Mouse (Mus musculus): ENCODE data around the gene Slc7a15. TPM values are rescaled to one million over a fixed set of nuclear protein-coding genes. Genes with fewer than 3 reads are reported as not detected.
"Not testable (repeated sequence)": the region's sequence is repeated elsewhere in the genome, so short reads cannot be mapped to it uniquely, and the experiment has no call there.

Gene Slc7a15
- polyA plus RNA-seq (2014; fragmentation: Nextera tagmentation; extraction: Ambion mirVana), result not detected in 2 replicates

GRCm38 (mm10) chr12:8598966-8599365 is at the start of gene Slc7a15:
Gene Slc7a15 (minus strand): TSS chr12:8599066.
- not testable (repeated sequence) for H3K9me3 ChIP-seq (ENCODE audit: control insufficient read depth, low read length); H3K36me3 ChIP-seq (ENCODE audit: control insufficient read depth, insufficient read depth, low read length); DNase-seq (ENCODE audit: low spot score); H3K27me3 ChIP-seq (ENCODE audit: control insufficient read depth, insufficient read depth, low read length); H3K9ac ChIP-seq (ENCODE audit: low read depth, low read length); H3K4me3 ChIP-seq (ENCODE audit: low read depth, low read length); ATAC-seq (ENCODE audit: low FRiP score); H3K27ac ChIP-seq (ENCODE audit: low read depth, low read length); H3K4me1 ChIP-seq (replicated peaks; ENCODE audit: control insufficient read depth, insufficient read depth, low read length); H3K4me2 ChIP-seq (replicated peaks; ENCODE audit: low read depth, low read length)
- 89% methylated on average over 7 of the region's 7 CpGs for whole genome bisulfite sequencing

GRCm38 (mm10) chr12:8648211-8648610 is 49.3 kb upstream of the Slc7a15 start:
- not testable (repeated sequence) for ATAC-seq (ENCODE audit: low FRiP score); H3K27me3 ChIP-seq (ENCODE audit: control insufficient read depth, insufficient read depth, low read length); H3K27ac ChIP-seq (ENCODE audit: low read depth, low read length); H3K4me1 ChIP-seq (replicated peaks; ENCODE audit: control insufficient read depth, insufficient read depth, low read length); H3K9me3 ChIP-seq (ENCODE audit: control insufficient read depth, low read length); H3K9ac ChIP-seq (ENCODE audit: low read depth, low read length); H3K36me3 ChIP-seq (ENCODE audit: control insufficient read depth, insufficient read depth, low read length); H3K4me2 ChIP-seq (replicated peaks; ENCODE audit: low read depth, low read length); H3K4me3 ChIP-seq (ENCODE audit: low read depth, low read length); DNase-seq (ENCODE audit: low spot score)
- 72% methylated on average over 8 of the region's 8 CpGs for WGBS

DNA sequence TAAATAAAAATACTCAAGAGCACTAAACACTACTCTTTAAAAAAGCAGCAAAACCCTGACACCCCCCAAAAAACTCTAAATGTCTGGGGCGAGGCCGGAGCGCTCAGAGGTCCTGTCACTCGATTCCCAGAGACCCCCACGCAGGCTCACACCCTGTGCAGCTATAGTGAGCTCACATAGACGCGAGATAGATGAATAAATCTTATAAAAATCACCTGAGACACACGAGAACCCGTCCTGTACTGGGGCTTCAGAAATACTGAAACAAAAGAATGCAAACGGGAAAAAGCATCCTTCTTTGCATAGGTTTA is 42.5 kb upstream of the Slc7a15 start:
- peak overlapping the region; percentile 81 for H3K4me3 ChIP-seq (ENCODE audit: low read depth, low read length)
- peak; percentile 54 for DNase-seq (ENCODE audit: low spot score)
- no peaks in the 10 kb centered on the region for H3K9me3 ChIP-seq (ENCODE audit: control insufficient read depth, low read length)
- peak overlapping the region; percentile 46 for H3K4me2 ChIP-seq (replicated peaks; ENCODE audit: low read depth, low read length)
- peak overlapping the region; percentile 95 for H3K9ac ChIP-seq (ENCODE audit: low read depth, low read length)
- WGBS, result 6% methylated on average over 10 of the region's 10 CpGs
- H3K27ac ChIP-seq (ENCODE audit: low read depth, low read length), result 0 out of 2 replicates have a peak overlapping the region, but pooled peaks have one; percentile 86
- H3K4me1 ChIP-seq (replicated peaks; ENCODE audit: control insufficient read depth, insufficient read depth, low read length), result no peaks in the 10 kb centered on the region
- no peaks in the 10 kb centered on the region for H3K27me3 ChIP-seq (ENCODE audit: control insufficient read depth, insufficient read depth, low read length)
- peak; percentile 76 for ATAC-seq (ENCODE audit: low FRiP score)
- H3K36me3 ChIP-seq (ENCODE audit: control insufficient read depth, insufficient read depth, low read length), result no peaks in the 10 kb centered on the region

- Histone ChIP-seq H3K4me3 (ENCODE audit: low read depth, low read length) (peak overlapping the region; percentile 81), H3K27ac (ENCODE audit: low read depth, low read length) (peak overlapping the region; percentile 86), H3K36me3 (ENCODE audit: control insufficient read depth, insufficient read depth, low read length) (no peaks in the 10 kb centered on the region), H3K9ac (ENCODE audit: low read depth, low read length) (peak overlapping the region; percentile 95), H3K9me3 (ENCODE audit: control insufficient read depth, low read length) (no peaks in the 10 kb centered on the region), H3K27me3 (ENCODE audit: control insufficient read depth, insufficient read depth, low read length) (no peaks in the 10 kb centered on the region), H3K4me2 (replicated peaks; ENCODE audit: low read depth, low read length) (peak overlapping the region; percentile 46), H3K4me1 (replicated peaks; ENCODE audit: control insufficient read depth, insufficient read depth, low read length) (no peaks in the 10 kb centered on the region)
- under 1% methylated on average over 47 of the region's 47 CpGs for WGBS
- DNase-seq (ENCODE audit: low spot score) (peak; percentile 98), ATAC-seq (ENCODE audit: low FRiP score) (peak; percentile 99)
Observed at GRCm38 (mm10) chr12:8640711-8641424, 42.0 kb upstream of the Slc7a15 start.

- H3K9ac ChIP-seq (ENCODE audit: low read depth, low read length); H3K27ac ChIP-seq (ENCODE audit: low read depth, low read length); H3K36me3 ChIP-seq (ENCODE audit: control insufficient read depth, insufficient read depth, low read length); H3K27me3 ChIP-seq (ENCODE audit: control insufficient read depth, insufficient read depth, low read length); H3K4me1 ChIP-seq (replicated peaks; ENCODE audit: control insufficient read depth, insufficient read depth, low read length); H3K9me3 ChIP-seq (ENCODE audit: control insufficient read depth, low read length); DNase-seq (ENCODE audit: low spot score); ATAC-seq (ENCODE audit: low FRiP score): not testable (repeated sequence)
- 4% methylated on average over 2 of the region's 2 CpGs for WGBS
- H3K4me2 ChIP-seq (replicated peaks; ENCODE audit: low read depth, low read length), result peak overlapping the region; percentile 34; the same call in 1 of the 2 replicates
- H3K4me3 ChIP-seq (ENCODE audit: low read depth, low read length), result peak overlapping the region; percentile 81
Observed at GRCm38 (mm10) chr12:8640186-8640585, 41.3 kb upstream of the Slc7a15 start.

GRCm38 (mm10) chr12:8638411-8639087 is 39.7 kb upstream of the Slc7a15 start:
- ATAC-seq (ENCODE audit: low FRiP score); H3K27ac ChIP-seq (ENCODE audit: low read depth, low read length); H3K9ac ChIP-seq (ENCODE audit: low read depth, low read length); H3K9me3 ChIP-seq (ENCODE audit: control insufficient read depth, low read length); H3K4me2 ChIP-seq (replicated peaks; ENCODE audit: low read depth, low read length); H3K4me3 ChIP-seq (ENCODE audit: low read depth, low read length); H3K27me3 ChIP-seq (ENCODE audit: control insufficient read depth, insufficient read depth, low read length); H3K4me1 ChIP-seq (replicated peaks; ENCODE audit: control insufficient read depth, insufficient read depth, low read length); H3K36me3 ChIP-seq (ENCODE audit: control insufficient read depth, insufficient read depth, low read length): not testable (repeated sequence)
- 75% methylated on average over 10 of the region's 10 CpGs for WGBS
- DNase-seq (ENCODE audit: low spot score), result peak; percentile 86

DNA sequence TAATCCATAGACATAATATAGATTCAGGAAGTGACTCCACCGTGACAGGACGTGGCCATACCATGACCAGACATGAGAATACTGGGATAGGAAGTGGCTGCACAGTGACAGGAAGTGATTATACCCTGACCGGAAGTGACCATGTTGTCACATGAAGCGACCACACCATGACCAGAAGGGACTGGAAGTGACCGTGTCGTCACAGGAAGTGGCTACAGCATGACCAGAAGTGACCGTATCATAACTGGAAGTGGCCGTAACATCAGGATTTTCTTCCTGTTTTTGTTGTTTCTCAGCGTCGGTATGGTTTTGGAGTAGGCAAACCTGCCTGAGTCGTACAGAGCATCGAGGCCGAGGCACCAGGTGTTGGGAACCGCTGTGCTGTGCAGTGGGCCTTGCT is 38.1 kb upstream of the Slc7a15 start:
- WGBS, result 93% methylated on average over 14 of the region's 14 CpGs
- Histone ChIP-seq H3K4me3 (ENCODE audit: low read depth, low read length) (no peak overlapping the region), H3K9ac (ENCODE audit: low read depth, low read length) (no peak overlapping the region), H3K4me1 (replicated peaks; ENCODE audit: control insufficient read depth, insufficient read depth, low read length) (no peaks in the 10 kb centered on the region), H3K27ac (ENCODE audit: low read depth, low read length) (no peak overlapping the region), H3K36me3 (ENCODE audit: control insufficient read depth, insufficient read depth, low read length) (no peaks in the 10 kb centered on the region), H3K4me2 (replicated peaks; ENCODE audit: low read depth, low read length) (no peak overlapping the region), H3K9me3 (ENCODE audit: control insufficient read depth, low read length) (no peaks in the 10 kb centered on the region), H3K27me3 (ENCODE audit: control insufficient read depth, insufficient read depth, low read length) (no peaks in the 10 kb centered on the region)
- ATAC-seq (ENCODE audit: low FRiP score), result no peak
- peak; percentile 34 for DNase-seq (ENCODE audit: low spot score)

- no peaks in the 10 kb centered on the region for H3K36me3 ChIP-seq (ENCODE audit: control insufficient read depth, insufficient read depth, low read length)
- no peaks in the 10 kb centered on the region for H3K9me3 ChIP-seq (ENCODE audit: control insufficient read depth, low read length)
- H3K9ac ChIP-seq (ENCODE audit: low read depth, low read length), result no peak overlapping the region
- 96% methylated on average over 4 of the region's 4 CpGs for WGBS
- no peak overlapping the region for H3K27ac ChIP-seq (ENCODE audit: low read depth, low read length)
- H3K4me2 ChIP-seq (replicated peaks; ENCODE audit: low read depth, low read length), result no peak overlapping the region
- H3K27me3 ChIP-seq (ENCODE audit: control insufficient read depth, insufficient read depth, low read length), result no peaks in the 10 kb centered on the region
- DNase-seq (ENCODE audit: low spot score) (no peak), ATAC-seq (ENCODE audit: low FRiP score) (no peak)
- no peaks in the 10 kb centered on the region for H3K4me1 ChIP-seq (replicated peaks; ENCODE audit: control insufficient read depth, insufficient read depth, low read length)
- no peak overlapping the region for H3K4me3 ChIP-seq (ENCODE audit: low read depth, low read length)
Observed at GRCm38 (mm10) chr12:8635546-8635945, 36.7 kb upstream of the Slc7a15 start.

DNA sequence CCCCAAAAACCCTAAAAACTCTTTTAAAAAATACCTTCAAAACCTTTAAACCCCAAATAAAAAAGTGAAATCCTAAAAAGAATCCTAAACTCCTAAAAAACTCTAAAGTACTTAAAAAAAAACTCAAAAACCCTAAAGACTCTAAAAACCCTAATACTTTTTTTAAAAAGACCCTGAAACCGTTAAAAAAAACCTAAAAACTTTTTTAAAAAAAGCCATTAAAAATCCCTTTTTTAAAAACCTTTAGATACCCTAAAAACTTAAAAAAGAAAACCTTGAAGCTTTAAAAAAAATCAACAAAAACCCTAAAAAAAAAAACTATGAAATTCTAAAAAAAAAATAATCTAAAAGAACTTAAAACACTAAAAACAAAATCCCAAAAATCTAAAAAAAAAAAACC is 35.4 kb upstream of the Slc7a15 start:
- no peak overlapping the region for H3K27ac ChIP-seq (ENCODE audit: low read depth, low read length)
- H3K9ac ChIP-seq (ENCODE audit: low read depth, low read length), result no peak overlapping the region
- H3K36me3 ChIP-seq (ENCODE audit: control insufficient read depth, insufficient read depth, low read length), result no peaks in the 10 kb centered on the region
- no peak overlapping the region for H3K4me2 ChIP-seq (replicated peaks; ENCODE audit: low read depth, low read length)
- H3K27me3 ChIP-seq (ENCODE audit: control insufficient read depth, insufficient read depth, low read length), result no peaks in the 10 kb centered on the region
- 92% methylated on average over 1 of the region's 1 CpGs for WGBS
- DNase-seq (ENCODE audit: low spot score) (no peak), ATAC-seq (ENCODE audit: low FRiP score) (no peak)
- H3K4me1 ChIP-seq (replicated peaks; ENCODE audit: control insufficient read depth, insufficient read depth, low read length), result no peaks in the 10 kb centered on the region
- no peak overlapping the region for H3K4me3 ChIP-seq (ENCODE audit: low read depth, low read length)
- no peaks in the 10 kb centered on the region for H3K9me3 ChIP-seq (ENCODE audit: control insufficient read depth, low read length)
